In the genomic region with DNA sequence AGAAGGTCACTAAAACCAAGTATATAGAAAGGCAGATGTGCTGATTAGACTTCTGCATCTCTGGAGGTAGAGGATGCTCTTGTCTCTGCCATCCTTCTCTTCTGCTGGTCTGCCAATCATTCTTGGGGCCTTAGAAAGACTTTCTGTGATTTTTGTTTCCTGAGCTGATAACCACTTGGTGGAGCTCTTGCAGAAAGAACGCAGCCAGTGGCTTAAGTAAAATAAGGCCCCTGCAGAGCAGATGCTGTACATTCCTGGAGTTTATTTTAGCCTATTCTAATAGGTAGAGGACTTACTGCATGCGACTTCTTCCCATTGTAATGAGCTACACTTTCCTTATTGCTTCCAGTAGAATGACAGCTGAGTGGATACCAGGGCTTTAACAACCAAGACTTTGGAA, we compare ENCODE assay signal across 8 mouse cellular contexts. TPM values are rescaled to one million over a fixed set of nuclear protein-coding genes. Genes with fewer than 3 reads are reported as not detected.
A peak's percentile ranks its signal among the peaks of the same experiment; 100 is the strongest.
DNase-seq lines count a peak whose midpoint lies in the region; TF ChIP-seq lines count a peak whose summit lies in the region.

No protein-coding gene starts in this region.

- H3K4me3 ChIP-seq in heart, adult 2 months: no peak overlapping the region

- WGBS in heart, adult 2 months: 1% methylated on average over 2 of the region's 2 CpGs

- intact Hi-C loops in heart, adult 2 months (cut with DNase I): loop anchor here (1.0 kb wide), 1 partner anchor 101 kb away; no protein-coding TSS in a partner anchor

- DNase-seq in heart, adult 2 months: no peak
- no peak for DNase-seq in heart, adult 11 months
- peak; percentile 26 to 32 for DNase-seq in right cerebral cortex, adult 2 months (ENCODE audit: low spot score in 2 of 2)
- no peak for DNase-seq in right cerebral cortex, postnatal 4 days
- DNase-seq in adipocyte (ENCODE audit: low spot score): peak; percentile 77
- peak; percentile 36 for DNase-seq in kidney, postnatal 10 days
- DNase-seq in thymus, postnatal 25 days: peak; percentile 50
- no peak for DNase-seq in yolk sac, embryonic 10.5 days (ENCODE audit: low spot score)

- no peaks in the 10 kb centered on the region for H3K4me1 ChIP-seq in heart, adult 2 months (ENCODE audit: control insufficient read depth, insufficient read depth, low read length)

- TF ChIP-seq CTCF in heart, adult 2 months (IDR thresholded peaks at IDR 0.05): peak; percentile 80

- H3K79me2 ChIP-seq in heart, adult 2 months (replicated peaks; ENCODE audit: control insufficient read depth, insufficient read depth, low read length): no peaks in the 10 kb centered on the region

- no peak for TF ChIP-seq POLR2A in heart, adult 2 months (IDR thresholded peaks at IDR 0.05; ENCODE audit: insufficient read depth, low read depth, low read length)

- TF ChIP-seq EP300 in heart, adult 2 months (IDR thresholded peaks at IDR 0.05; ENCODE audit: insufficient read depth, low read depth, low read length): no peak

- H3K36me3 ChIP-seq in heart, adult 2 months (ENCODE audit: control insufficient read depth, insufficient read depth, low read length): no peaks in the 10 kb centered on the region

- no peak overlapping the region for H3K9ac ChIP-seq in heart, adult 2 months (ENCODE audit: low read depth, low read length)

- H3K27ac ChIP-seq in heart, adult 2 months: no peak overlapping the region

- no peaks in the 10 kb centered on the region for H3K27me3 ChIP-seq in heart, adult 2 months (ENCODE audit: control insufficient read depth, insufficient read depth, low read length)

RNA-seq across cellular contexts. Expression of a gene that starts 58.8 kb away (rescaled TPM):
- 1 to 10 TPM; 1.3 to 1.7 TPM for total RNA-seq in heart, adult 2 months (2021)
- 1.4 and 1.8 TPM in 2 replicates for polyA plus RNA-seq in heart, adult 2 months (2012; rRNA removed)

Comparison
In these comparisons a context has a peak if more than half of its experiments do, and no peak if none do; other contexts are left out.
1. DNase-seq: peak in right cerebral cortex, adult 2 months (2 of 2), adipocyte (single experiment), kidney, postnatal 10 days (single experiment) and thymus, postnatal 25 days (single experiment); none in heart, adult 2 months (0 of 2), heart, adult 11 months (single experiment), right cerebral cortex, postnatal 4 days (single experiment) and yolk sac, embryonic 10.5 days (single experiment).